Mouse (Mus musculus) ES-Bruce4 (cell line): ENCODE measurements around the gene Mamstr.

Experiments
- CTCF ChIP-seq: IDR thresholded peaks from one replicate; pipeline ENCODE4 v1.8.1; 2011; ENCODE audit warnings: low read depth, low read length
- POLR2A ChIP-seq: IDR thresholded peaks from one replicate; pipeline ENCODE4 v1.8.1; 2011; ENCODE audit warnings: low read length; ENCODE audit not compliant: insufficient read depth

DNA sequence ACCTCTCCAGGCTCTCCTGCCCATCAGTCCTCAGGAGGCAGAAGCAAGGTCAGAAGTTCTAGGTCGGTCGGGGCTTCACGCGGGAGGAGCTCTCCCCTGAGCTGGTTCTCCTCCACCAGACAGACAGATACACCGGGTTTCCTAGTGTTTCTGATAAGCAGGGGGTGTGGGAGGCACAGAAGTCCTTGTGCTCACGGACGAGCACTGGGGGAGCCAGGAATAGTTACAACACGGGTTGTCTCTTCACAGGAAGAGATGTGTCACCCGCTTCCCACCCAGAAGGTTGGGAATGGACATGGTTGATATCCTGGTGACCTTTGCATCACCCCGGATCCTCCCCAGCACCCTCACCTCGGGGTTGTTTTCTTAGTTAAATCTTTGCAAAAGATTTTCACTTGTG is 50.0 kb downstream of the Mamstr start:
- TF ChIP-seq CTCF (no peak), POLR2A (no peak)
